Mouse (Mus musculus): ENCODE results near the gene Cdk11b. TPM values are rescaled to one million over a fixed set of nuclear protein-coding genes. Genes with fewer than 3 reads are reported as not detected.

Gene Cdk11b
- total and polyA plus RNA-seq, 3 experiments, result 56.6 to 249 (median 113) TPM

DNA sequence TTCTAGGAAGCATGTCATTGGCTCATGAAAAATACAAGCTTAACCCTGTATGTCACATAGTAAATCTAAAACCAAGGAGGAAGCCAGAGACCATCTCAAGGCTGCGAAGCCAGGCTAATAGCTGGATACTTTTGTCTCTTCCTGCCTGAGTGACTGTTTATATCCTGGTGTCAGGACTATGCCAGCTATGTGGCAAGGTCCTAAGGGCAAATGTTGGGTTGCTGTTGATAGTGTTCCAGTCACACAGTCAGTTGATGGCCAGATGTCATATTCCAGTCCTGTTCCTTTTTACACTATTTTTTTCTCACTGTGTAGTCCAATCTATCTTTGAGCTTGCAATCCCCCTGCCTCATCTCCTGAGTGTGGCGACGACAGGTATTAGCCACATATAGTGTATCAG, 11.4 kb upstream of the Cdk11b start:
- no peak for TF ChIP-seq HCFC1 (IDR thresholded peaks at IDR 0.05; ENCODE audit: low read depth, low read length)
- TF ChIP-seq TBP (IDR thresholded peaks at IDR 0.05; ENCODE audit: low read depth, low read length), result no peak
- TF ChIP-seq SMC3 (IDR thresholded peaks at IDR 0.05; ENCODE audit: low read depth, low read length), result no peak
- no peak for TF ChIP-seq POLR2A (IDR thresholded peaks at IDR 0.05; ENCODE audit: control insufficient read depth in 1 of 2, insufficient read depth in 1 of 2, low read depth in 1 of 2, low read length in 2 of 2, poor library complexity in 1 of 2)
- TF ChIP-seq MYB (IDR thresholded peaks at IDR 0.05; ENCODE audit: low read depth, low read length), result no peak
- no peak for TF ChIP-seq RAD21 (IDR thresholded peaks at IDR 0.05; ENCODE audit: low read depth, low read length)
- no peak for TF ChIP-seq MXI1 (IDR thresholded peaks at IDR 0.05; ENCODE audit: low read depth, low read length)
- no peak for TF ChIP-seq CHD1 (IDR thresholded peaks at IDR 0.05; ENCODE audit: low read depth, low read length)
- Histone ChIP-seq H3K4me3 (ENCODE audit: control insufficient read depth in 1 of 2, insufficient read depth in 1 of 2, low read depth in 2 of 2, low read length in 2 of 2) (no peak overlapping the region), H3K27ac (ENCODE audit: control insufficient read depth, low read depth, low read length) (no peak overlapping the region), H3K9me3 (replicated peaks; ENCODE audit: insufficient read depth, low read length) (no peaks in the 10 kb centered on the region), H3K36me3 (ENCODE audit: control insufficient read depth in 1 of 2, insufficient read depth in 2 of 2, low read length in 2 of 2) (peaks cover 0 to 1% of the 10 kb centered on the region in 2 experiments; a peak in 2 of 4 replicates), H3K9ac (ENCODE audit: control insufficient read depth, low read depth, low read length, poor library complexity, severe bottlenecking) (no peak overlapping the region), H3K27me3 (ENCODE audit: control insufficient read depth in 1 of 2, insufficient read depth in 2 of 2, low read length in 2 of 2) (no peaks in the 10 kb centered on the region), H3K79me2 (ENCODE audit: control insufficient read depth, insufficient read depth, low read length, poor library complexity) (no peaks in the 10 kb centered on the region), H3K4me1 (ENCODE audit: control insufficient read depth in 1 of 2, insufficient read depth in 2 of 2, low read length in 2 of 2) (no peaks in the 10 kb centered on the region)
- DNase-seq (ENCODE audit: low read depth, low spot score), result no peak

GRCm38 (mm10) chr4:155618321-155618720, 6.3 kb upstream of the Cdk11b start:
- Histone ChIP-seq H3K9me3 (replicated peaks; ENCODE audit: insufficient read depth, low read length) (no peaks in the 10 kb centered on the region), H3K79me2 (ENCODE audit: control insufficient read depth, insufficient read depth, low read length, poor library complexity) (0 out of 2 replicates have a peak, but pooled peaks cover 1% of the 10 kb centered on the region), H3K36me3 (ENCODE audit: control insufficient read depth in 1 of 2, insufficient read depth in 2 of 2, low read length in 2 of 2) (peaks cover 1 to 6% of the 10 kb centered on the region in 2 experiments; a peak in 3 of 4 replicates), H3K27ac (ENCODE audit: control insufficient read depth, low read depth, low read length) (no peak overlapping the region), H3K27me3 (ENCODE audit: control insufficient read depth in 1 of 2, insufficient read depth in 2 of 2, low read length in 2 of 2) (no peaks in the 10 kb centered on the region), H3K9ac (ENCODE audit: control insufficient read depth, low read depth, low read length, poor library complexity, severe bottlenecking) (no peak overlapping the region), H3K4me1 (ENCODE audit: control insufficient read depth in 1 of 2, insufficient read depth in 2 of 2, low read length in 2 of 2) (no peaks in the 10 kb centered on the region; a peak in 1 of 4 replicates), H3K4me3 (ENCODE audit: control insufficient read depth in 1 of 2, insufficient read depth in 1 of 2, low read depth in 2 of 2, low read length in 2 of 2) (no peak overlapping the region)
- TF ChIP-seq MAZ (IDR thresholded peaks at IDR 0.05; ENCODE audit: low read depth, low read length) (no peak), RCOR1 (IDR thresholded peaks at IDR 0.05; ENCODE audit: low read depth, low read length) (no peak), SMC3 (IDR thresholded peaks at IDR 0.05; ENCODE audit: low read depth, low read length) (no peak), MAFK (IDR thresholded peaks at IDR 0.05; ENCODE audit: borderline replicate concordance, low read depth, low read length) (no peak), POLR2A (IDR thresholded peaks at IDR 0.05; ENCODE audit: control insufficient read depth in 1 of 2, insufficient read depth in 1 of 2, low read depth in 1 of 2, low read length in 2 of 2, poor library complexity in 1 of 2) (no peak; a peak in 1 of 4 replicates), NELFE (IDR thresholded peaks at IDR 0.05; ENCODE audit: low read depth, low read length) (no peak), NRF1 (IDR thresholded peaks at IDR 0.05; ENCODE audit: insufficient read depth, low read depth, low read length, poor library complexity, severe bottlenecking) (no peak), CHD1 (IDR thresholded peaks at IDR 0.05; ENCODE audit: low read depth, low read length) (no peak), MEF2A (IDR thresholded peaks at IDR 0.05; ENCODE audit: extremely low read depth, insufficient replicate concordance, low read depth, low read length, poor library complexity, severe bottlenecking) (no peak), CHD2 (IDR thresholded peaks at IDR 0.05; ENCODE audit: low read length) (no peak), ELF1 (IDR thresholded peaks at IDR 0.05; ENCODE audit: low read depth, low read length) (no peak), USF1 (IDR thresholded peaks at IDR 0.05; ENCODE audit: low read depth, low read length) (no peak), TAL1 (IDR thresholded peaks at IDR 0.05; ENCODE audit: low read length) (no peak), MYC (IDR thresholded peaks at IDR 0.05; ENCODE audit: low read depth, low read length) (no peak), EP300 (IDR thresholded peaks at IDR 0.05; ENCODE audit: low read depth in 1 of 2, low read length in 2 of 2) (no peak), SIN3A (IDR thresholded peaks at IDR 0.05; ENCODE audit: low read length) (no peak), MYB (IDR thresholded peaks at IDR 0.05; ENCODE audit: low read depth, low read length) (no peak), USF2 (IDR thresholded peaks at IDR 0.05; ENCODE audit: borderline replicate concordance in 1 of 2, insufficient read depth in 1 of 2, low read depth in 1 of 2, low read length in 2 of 2) (no peak), ETS1 (IDR thresholded peaks at IDR 0.05; ENCODE audit: low read depth, low read length) (no peak)
- no peak for DNase-seq (ENCODE audit: low read depth, low spot score)
